Mouse (Mus musculus): Measurements from ENCODE around the gene Adamts20.
"Not testable (repeated sequence)": the region's sequence is repeated elsewhere in the genome, so short reads cannot be mapped to it uniquely, and the experiment has no call there.

Adamts20 gene

GRCm38 (mm10) chr15:94465318-94465717 is at the start of gene Adamts20:
Gene Adamts20 (minus strand): TSS chr15:94465418.
- no peak for ATAC-seq (ENCODE audit: insufficient number of reproducible peaks, low FRiP score, low TSS enrichment)

DNA sequence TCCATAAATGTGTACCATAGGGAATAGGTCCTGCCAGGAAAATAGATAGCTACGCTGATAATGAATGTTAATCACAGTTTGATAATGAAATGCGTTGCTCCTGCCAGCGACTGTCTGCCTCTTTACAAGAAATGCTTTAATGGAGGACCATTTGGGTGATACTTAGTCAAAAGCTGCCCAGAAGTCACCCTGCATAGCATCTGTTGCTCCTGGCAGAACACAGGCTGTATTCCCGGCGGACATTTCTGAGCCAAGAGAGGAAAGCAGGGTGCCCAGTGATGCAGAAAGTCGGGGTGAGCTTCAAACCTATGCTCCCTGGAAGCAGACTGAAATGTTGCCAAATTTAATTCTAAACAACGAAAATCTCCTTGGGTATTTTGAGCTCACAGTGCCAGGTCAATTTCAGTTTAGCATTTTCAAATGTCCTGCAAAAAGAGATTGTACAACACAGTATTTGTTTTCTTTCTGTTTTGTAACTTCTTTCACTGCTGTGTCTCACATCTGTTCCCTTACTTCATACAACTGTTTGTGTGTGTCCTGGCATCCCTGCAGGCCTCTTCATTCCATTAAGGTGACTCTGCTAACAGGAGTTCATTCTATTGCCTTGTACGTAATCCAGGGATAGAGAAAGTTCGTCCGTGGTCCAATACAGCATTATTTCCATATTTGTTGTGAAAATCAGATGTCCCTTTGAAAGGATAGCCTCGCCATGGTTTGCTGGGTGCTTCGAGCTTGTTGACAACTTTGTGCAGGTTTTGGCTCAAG is 38.4 kb upstream of the Adamts20 start:
- ATAC-seq (ENCODE audit: insufficient number of reproducible peaks, low FRiP score, low TSS enrichment): no peak

DNA sequence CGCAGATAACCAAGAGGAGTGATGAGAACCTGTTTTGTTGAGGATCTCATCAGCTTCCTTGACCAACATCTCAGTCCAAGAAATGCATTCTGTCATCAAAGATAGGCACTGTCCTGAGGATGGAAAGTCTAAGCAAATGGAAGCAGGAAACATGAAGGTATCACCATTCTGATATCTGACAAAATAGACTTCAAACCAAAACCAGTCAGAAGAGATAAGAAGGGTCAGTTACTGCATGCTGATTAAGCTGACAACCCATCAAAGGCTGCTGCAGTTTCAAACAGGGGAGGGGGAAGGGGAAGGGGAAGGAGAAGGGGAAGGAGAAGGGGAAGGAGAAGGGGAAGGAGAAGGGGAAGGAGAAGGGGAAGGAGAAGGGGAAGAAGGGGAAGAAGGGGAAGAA is 34.0 kb upstream of the Adamts20 start:
- no peak for ATAC-seq (ENCODE audit: insufficient number of reproducible peaks, low FRiP score, low TSS enrichment)

DNA sequence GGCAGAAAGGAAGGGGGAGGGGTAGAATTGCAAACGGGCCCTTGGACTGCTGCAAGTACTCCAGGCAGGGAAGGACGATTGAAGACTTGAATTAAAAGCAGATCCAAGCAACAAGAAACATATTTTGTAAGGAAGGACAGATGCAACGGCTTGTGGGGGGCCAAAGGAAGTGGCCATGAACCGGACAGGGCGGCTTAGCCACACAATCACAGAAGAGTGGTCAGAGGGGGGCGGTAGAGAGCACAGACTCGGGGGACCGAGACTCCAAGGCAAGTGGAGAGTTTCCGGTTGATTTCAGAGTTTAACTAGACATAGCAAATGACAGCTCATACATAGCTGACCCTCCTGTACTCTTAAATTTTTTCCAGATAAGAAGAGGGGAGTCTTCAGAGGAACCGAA is 30.7 kb upstream of the Adamts20 start:
- ATAC-seq (ENCODE audit: insufficient number of reproducible peaks, low FRiP score, low TSS enrichment): no peak

GRCm38 (mm10) chr15:94494445-94494844 is 29.2 kb upstream of the Adamts20 start:
- no peak for ATAC-seq (ENCODE audit: insufficient number of reproducible peaks, low FRiP score, low TSS enrichment)

- ATAC-seq (ENCODE audit: insufficient number of reproducible peaks, low FRiP score, low TSS enrichment): no peak
Observed at GRCm38 (mm10) chr15:94489433-94489832, 24.2 kb upstream of the Adamts20 start.

DNA sequence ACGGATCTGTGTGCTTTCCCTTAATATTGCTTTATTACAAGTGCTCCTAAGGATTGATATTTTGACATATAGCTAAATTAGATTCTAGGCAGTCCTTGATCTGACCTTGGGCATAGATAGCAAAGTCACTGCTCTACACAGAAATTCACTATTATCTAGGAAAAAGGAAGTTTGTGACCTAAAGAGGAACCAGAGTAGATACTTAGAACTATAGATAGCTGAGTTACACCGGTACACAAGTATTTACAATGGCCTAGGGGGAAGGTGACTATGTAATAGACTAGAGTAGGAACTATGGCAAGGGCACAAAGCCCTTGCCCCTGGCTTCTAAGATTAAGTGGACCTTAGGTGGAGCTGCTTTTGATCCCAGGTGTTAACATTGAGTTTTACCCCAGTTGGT is 22.8 kb upstream of the Adamts20 start:
- ATAC-seq (ENCODE audit: insufficient number of reproducible peaks, low FRiP score, low TSS enrichment): not testable (repeated sequence)

DNA sequence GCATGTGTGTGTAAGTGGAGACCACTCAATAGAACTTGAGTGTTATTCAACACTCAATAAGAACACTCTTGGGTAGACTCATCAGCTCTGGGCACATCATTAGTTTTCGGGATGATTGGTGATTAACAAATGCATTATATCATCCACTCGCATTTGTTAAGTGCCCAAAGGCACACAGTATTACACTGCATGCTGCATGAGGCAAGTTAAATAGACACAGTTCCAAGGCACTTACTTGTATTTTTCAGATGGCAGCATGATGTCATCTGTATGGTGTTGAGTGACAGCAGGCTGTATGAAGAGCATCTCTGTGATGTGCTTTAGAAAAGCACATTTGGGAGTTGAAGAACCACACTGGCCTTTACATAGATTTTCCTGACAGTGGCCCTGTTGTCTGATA is 17.3 kb upstream of the Adamts20 start:
- ATAC-seq (ENCODE audit: insufficient number of reproducible peaks, low FRiP score, low TSS enrichment): no peak

GRCm38 (mm10) chr15:94480792-94481191 is 15.6 kb upstream of the Adamts20 start:
- ATAC-seq (ENCODE audit: insufficient number of reproducible peaks, low FRiP score, low TSS enrichment): no peak

- ATAC-seq (ENCODE audit: insufficient number of reproducible peaks, low FRiP score, low TSS enrichment): no peak
Observed at GRCm38 (mm10) chr15:94480248-94480647, 15.0 kb upstream of the Adamts20 start.

- no peak for ATAC-seq (ENCODE audit: insufficient number of reproducible peaks, low FRiP score, low TSS enrichment)
Observed at GRCm38 (mm10) chr15:94479513-94480136, 14.4 kb upstream of the Adamts20 start.

- ATAC-seq (ENCODE audit: insufficient number of reproducible peaks, low FRiP score, low TSS enrichment): no peak
Observed at GRCm38 (mm10) chr15:94478706-94479105, 13.5 kb upstream of the Adamts20 start.

- no peak for ATAC-seq (ENCODE audit: insufficient number of reproducible peaks, low FRiP score, low TSS enrichment)
Observed at GRCm38 (mm10) chr15:94477287-94477686, 12.1 kb upstream of the Adamts20 start.

DNA sequence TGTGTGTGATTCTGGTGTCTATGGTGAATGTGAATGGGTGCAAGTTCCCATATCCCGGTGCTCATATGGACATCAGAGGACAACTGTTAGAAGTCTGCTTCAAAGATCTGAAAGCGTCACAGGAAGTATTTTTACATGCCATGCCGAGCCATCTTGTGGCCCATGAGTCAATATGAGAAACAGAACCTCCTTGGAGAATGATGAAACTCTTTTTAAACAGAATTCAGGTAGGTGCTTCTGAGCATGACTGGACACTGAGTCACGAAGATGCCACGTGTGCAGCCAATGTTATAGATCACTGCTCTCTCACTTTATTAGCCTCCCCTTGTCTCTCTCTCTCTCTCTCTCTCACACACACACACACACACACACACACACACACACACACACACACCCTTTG is 10.8 kb upstream of the Adamts20 start:
- ATAC-seq (ENCODE audit: insufficient number of reproducible peaks, low FRiP score, low TSS enrichment): no peak

GRCm38 (mm10) chr15:94470361-94470760 is 5.1 kb upstream of the Adamts20 start:
- no peak for ATAC-seq (ENCODE audit: insufficient number of reproducible peaks, low FRiP score, low TSS enrichment)

DNA sequence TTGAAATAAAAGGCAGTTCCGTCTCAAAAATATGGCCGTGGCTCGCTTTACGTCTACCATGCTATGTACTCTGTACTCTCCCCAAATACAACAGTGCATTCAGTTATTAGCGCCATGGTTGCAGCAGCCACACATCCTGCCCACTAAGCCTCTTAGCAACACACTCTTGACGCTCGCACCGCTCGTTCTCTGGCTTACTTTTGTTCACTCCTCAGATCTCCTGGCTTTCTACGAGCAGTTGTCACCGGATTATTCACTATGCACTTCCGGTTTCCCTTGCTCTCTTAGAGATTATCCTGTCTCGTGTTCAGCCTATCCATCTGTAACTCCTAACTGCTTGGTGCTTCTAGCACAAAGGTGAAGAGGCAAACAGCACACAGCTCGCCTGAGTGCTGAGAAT is 337 bp downstream of the Adamts20 start:
- ATAC-seq (ENCODE audit: insufficient number of reproducible peaks, low FRiP score, low TSS enrichment): no peak

- no peak for ATAC-seq (ENCODE audit: insufficient number of reproducible peaks, low FRiP score, low TSS enrichment)
Observed at GRCm38 (mm10) chr15:94463251-94463650, 2.0 kb downstream of the Adamts20 start.

GRCm38 (mm10) chr15:94462206-94462605 is 3.0 kb downstream of the Adamts20 start:
- no peak for ATAC-seq (ENCODE audit: insufficient number of reproducible peaks, low FRiP score, low TSS enrichment)

GRCm38 (mm10) chr15:94461166-94461565 is 4.1 kb downstream of the Adamts20 start:
- ATAC-seq (ENCODE audit: insufficient number of reproducible peaks, low FRiP score, low TSS enrichment): no peak

DNA sequence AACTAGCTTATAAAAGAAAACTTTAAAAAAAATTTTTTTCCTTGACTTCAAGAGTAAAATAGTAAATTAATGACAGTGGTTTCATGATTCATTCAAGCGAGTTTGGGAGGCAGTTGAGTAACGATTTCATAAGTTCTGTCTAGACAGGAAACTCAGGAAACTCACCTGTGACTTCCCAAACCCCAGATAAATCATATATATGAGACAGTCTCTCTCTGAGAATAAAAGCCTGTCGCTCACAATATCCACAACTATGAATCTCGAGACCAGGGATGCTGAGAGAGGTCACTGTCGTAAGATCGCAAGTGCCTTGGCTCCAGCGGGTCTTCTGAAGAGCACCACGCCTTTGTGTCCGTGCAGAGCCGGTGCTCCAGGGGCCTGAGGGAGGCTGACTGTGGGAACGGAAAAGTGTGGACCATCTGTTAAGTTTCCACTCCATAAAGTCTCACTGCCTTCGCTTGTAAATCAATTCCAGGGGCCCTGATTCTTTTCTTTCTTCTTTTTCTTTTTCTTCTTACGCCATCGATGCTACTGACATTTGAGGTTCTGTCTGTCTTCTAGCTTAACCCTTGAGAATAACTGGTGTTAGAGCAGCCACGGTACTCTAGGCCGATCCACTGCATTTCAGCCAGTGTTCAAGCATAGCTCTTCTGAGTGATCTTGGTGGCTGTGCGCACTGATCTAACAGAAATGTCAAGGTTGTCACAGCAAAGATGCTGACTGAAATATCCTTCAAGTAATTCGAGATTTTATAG is 7.4 kb downstream of the Adamts20 start:
- no peak for ATAC-seq (ENCODE audit: insufficient number of reproducible peaks, low FRiP score, low TSS enrichment)

GRCm38 (mm10) chr15:94452848-94453247 is 12.4 kb downstream of the Adamts20 start:
- no peak for ATAC-seq (ENCODE audit: insufficient number of reproducible peaks, low FRiP score, low TSS enrichment)

Measured in cerebellum, adult (tissue).